Mouse (Mus musculus) MN1 (cell line): ENCODE results near the gene Rbm5.

ENCODE experiments used
- DNase-seq: peaks from one replicate; pipeline ENCODE4 v3.0.0-alpha.2; 2016; ENCODE audit warnings: low spot score

The Rbm5 gene

DNA sequence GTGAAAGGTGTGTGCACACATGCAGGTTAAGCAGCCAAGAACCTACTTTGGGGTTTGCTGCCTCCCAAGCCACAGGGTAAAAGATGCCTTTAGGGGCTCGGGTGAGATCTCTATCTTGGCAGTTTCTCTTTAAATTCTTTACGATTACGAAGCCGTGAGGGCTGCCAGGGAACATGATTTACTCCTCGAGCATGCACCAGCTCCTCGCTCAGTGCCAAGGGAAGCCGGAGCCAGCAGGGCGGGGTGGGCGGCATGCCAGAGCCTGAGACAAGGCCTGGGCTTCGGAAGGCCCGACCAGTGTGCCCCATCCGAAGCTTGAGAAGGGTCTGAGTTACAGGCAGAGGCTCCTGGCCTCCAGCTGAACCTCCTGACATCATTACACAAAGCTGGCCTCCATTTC lies 69.2 kb downstream of the Rbm5 start:
- DNase-seq = peak; percentile 82

- no peak for DNase-seq
Measured at GRCm38 (mm10) chr9:107700114-107700571, 70.7 kb downstream of the Rbm5 start.

GRCm38 (mm10) chr9:107699376-107699980 lies 71.3 kb downstream of the Rbm5 start:
- DNase-seq = no peak

DNA sequence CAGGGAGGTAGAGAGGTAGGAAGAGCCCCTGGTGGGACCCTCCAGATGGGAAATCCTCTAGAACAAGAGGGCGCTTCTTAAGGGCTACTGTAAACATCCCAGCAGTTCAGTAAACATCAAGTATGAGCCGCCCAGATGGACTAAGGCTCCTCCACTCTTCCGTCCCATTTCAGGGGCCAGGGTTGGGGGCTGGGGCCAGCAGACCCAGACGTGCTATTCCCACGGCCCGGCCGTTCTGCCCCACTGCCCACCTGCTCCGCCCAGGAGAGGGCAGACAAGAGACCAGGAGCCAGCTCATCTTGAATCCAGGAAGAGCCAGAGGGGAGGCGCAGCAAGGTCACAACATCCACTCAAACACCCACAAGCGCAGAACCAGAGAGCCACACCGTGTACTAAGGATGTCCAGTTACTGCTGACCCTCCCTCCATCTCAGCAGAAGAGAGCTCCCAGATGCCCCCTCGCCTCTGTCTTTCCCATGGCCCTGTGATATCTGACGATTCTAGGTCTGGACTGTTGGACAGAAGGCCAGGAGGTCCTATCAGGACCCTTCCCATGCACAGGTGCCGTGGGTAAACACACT lies 72.1 kb downstream of the Rbm5 start:
- peak; percentile 43 for DNase-seq

- DNase-seq = peak; percentile 57
Measured at GRCm38 (mm10) chr9:107697811-107698521, 72.8 kb downstream of the Rbm5 start.

DNA sequence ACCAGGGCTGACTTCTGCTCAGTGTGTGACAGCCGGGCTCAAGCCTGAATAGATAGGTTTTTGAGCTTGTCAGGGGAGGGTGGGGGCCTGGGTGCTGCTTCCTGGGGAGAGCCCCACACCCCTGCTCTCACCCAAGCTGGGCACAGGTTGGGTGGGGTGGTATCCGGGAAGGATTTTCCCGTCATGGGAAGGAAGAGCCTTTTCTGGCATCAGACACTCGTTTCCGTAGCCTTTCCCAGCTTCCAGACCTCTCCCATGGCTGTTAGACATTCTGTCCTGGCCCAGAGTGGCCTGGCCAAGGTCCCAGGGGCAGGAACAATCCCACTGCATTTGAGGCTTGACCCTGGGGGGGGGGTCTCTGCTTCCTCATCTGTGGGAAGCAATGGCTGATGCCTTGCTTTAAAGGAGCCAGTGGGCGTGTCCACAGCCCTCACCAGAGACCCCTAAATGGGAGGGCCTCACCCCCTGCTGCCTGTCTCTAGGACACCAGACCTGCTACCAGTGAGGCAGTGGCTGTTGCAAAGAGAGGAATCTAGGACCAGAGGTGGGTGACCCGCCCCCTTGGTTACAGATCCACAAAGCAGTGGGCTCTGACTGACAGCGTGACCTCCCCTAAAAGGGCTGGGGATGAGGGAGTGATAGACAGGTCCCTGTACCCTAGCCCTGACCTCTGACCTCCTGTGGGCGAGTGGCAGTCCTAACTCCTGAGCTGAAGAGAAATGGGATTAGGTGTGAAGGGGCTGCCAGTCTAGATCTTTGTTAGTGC lies 73.8 kb downstream of the Rbm5 start:
- DNase-seq = peak; percentile 44

DNA sequence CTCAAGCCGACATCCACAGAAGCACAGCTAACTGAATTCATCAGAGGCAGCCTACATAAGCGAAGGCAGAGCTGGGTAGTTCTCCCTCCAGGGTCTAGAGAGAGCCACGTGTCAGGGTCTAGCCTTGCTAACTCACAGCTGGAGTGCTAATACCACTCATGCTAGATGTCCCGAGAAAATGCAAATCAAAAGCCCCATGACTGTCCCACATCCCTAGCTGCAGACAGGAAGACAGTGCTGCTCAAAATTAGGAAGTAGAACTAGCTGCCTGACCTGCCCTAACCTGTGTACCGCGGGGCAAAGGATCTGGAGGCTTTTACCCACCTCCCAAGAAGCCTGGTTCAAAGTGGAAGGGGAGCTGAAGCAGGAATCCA lies 74.7 kb downstream of the Rbm5 start:
- DNase-seq = no peak

GRCm38 (mm10) chr9:107695441-107696105 lies 75.2 kb downstream of the Rbm5 start:
- DNase-seq = no peak

GRCm38 (mm10) chr9:107694627-107695026 lies 76.2 kb downstream of the Rbm5 start:
- no peak for DNase-seq

GRCm38 (mm10) chr9:107693433-107693987 lies 77.3 kb downstream of the Rbm5 start:
- no peak for DNase-seq

DNA sequence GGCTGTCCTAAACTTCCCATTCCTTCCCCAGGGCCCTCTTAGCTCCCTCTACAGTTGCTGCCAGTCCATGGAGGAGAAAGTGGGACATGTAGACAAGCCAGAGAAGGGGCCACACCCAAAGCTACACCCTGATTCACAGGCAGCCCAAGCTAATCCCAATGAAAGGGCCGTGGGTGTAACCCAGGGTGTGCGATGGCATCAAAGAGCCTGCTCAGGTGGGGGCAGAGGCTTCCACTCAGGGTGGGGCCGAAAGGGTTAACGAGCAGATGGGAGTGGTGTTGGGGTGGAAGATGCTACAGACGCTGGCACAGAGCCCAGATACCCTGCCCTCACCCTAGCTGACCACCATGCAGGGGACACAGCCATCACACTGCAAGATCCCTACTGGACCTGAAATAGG lies 78.0 kb downstream of the Rbm5 start:
- no peak for DNase-seq

GRCm38 (mm10) chr9:107690391-107690790 lies 80.4 kb downstream of the Rbm5 start:
- no peak for DNase-seq
